Mouse (Mus musculus) liver, adult 2 months (tissue): ENCODE data around the gene Rnf126.

ENCODE experiments used
- CTCF ChIP-seq: fragments of 200-500 bp; IDR thresholded peaks from 2 replicates; pipeline ENCODE4 v1.5.1; 2011; ENCODE audit warnings: low read depth, low read length, control low read depth
- POLR2A ChIP-seq: fragments of 200-500 bp; IDR thresholded peaks from 2 replicates; pipeline ENCODE4 v1.6.1; 2011; ENCODE audit warnings: low read length, control low read depth; ENCODE audit not compliant: insufficient read depth; ENCODE audit errors: extremely low read depth

- TF ChIP-seq POLR2A (no peak), CTCF (no peak)
Measured at GRCm38 (mm10) chr10:79739234-79739633, 27.5 kb downstream of the Rnf126 start.
